Mouse (Mus musculus) MEL (cell line): ENCODE data around the gene Eef2.

Source experiments
- EP300 ChIP-seq, 2 experiments: IDR thresholded peaks; 2 replicates each; pipeline ENCODE4 v1.6.1; 2011; ENCODE audit warnings: improper control_type of control experiment in 2 of 2, low read length in 2 of 2, low read depth in 1 of 2, mild to moderate bottlenecking in 1 of 2
- RCOR1 ChIP-seq: IDR thresholded peaks from 2 replicates; pipeline ENCODE4 v1.6.1; 2012; ENCODE audit warnings: low read depth, mild to moderate bottlenecking, inconsistent platforms, low read length, improper control_type of control experiment

GRCm38 (mm10) chr10:81137252-81138130 is 38.9 kb upstream of the Eef2 start:
- no peak for TF ChIP-seq RCOR1
- TF ChIP-seq EP300 (IDR thresholded peaks at IDR 0.05; ENCODE audit: low read depth in 1 of 2, low read length in 2 of 2) = peak in 1 of 2 experiments; percentile 27; a peak in 1 of 4 replicates
